Mouse (Mus musculus) limb, embryonic 12.5 days (tissue): Measurements from ENCODE around the gene Mon2. TPM values are rescaled to one million over a fixed set of nuclear protein-coding genes. Genes with fewer than 3 reads are reported as not detected.

Experiments
- ATAC-seq: fragments of 200-750 bp; cut with Nextera tagmentation; 2 replicates; pipeline ENCODE4 v1.8.0; 2017; ENCODE audit warnings: low read depth, moderate TSS enrichment; ENCODE audit not compliant: insufficient number of reproducible peaks, insufficient read depth, low FRiP score, low TSS enrichment
- H3K27ac ChIP-seq: fragments of 300-500 bp; sonication (generic); 2 replicates; pipeline ENCODE4 v1.5.1; 2016; ENCODE audit warnings: mild to moderate bottlenecking, moderate library complexity
- H3K27me3 ChIP-seq: fragments of 300-500 bp; sonication (generic); 2 replicates; pipeline ENCODE4 v1.6.1; 2016; ENCODE audit warnings: mild to moderate bottlenecking, moderate library complexity
- H3K36me3 ChIP-seq: fragments of 300-500 bp; sonication (generic); 2 replicates; pipeline ENCODE4 v1.6.1; 2016; ENCODE audit warnings: mild to moderate bottlenecking, moderate library complexity
- H3K4me1 ChIP-seq: fragments of 300-500 bp; sonication (generic); replicated peaks from 2 replicates; pipeline ENCODE4 v1.6.1; 2016
- H3K4me2 ChIP-seq: fragments of 300-500 bp; sonication (generic); 2 replicates; pipeline ENCODE4 v1.6.1; 2016; ENCODE audit warnings: mild to moderate bottlenecking, moderate library complexity
- H3K4me3 ChIP-seq: fragments of 300-500 bp; sonication (generic); replicated peaks from 2 replicates; pipeline ENCODE4 v1.5.1; 2016; ENCODE audit warnings: mild to moderate bottlenecking
- H3K9ac ChIP-seq: fragments of 300-500 bp; sonication (generic); replicated peaks from 2 replicates; pipeline ENCODE4 v1.6.1; 2016; ENCODE audit warnings: mild to moderate bottlenecking, moderate library complexity
- H3K9me3 ChIP-seq: fragments of 300-500 bp; sonication (generic); 2 replicates; pipeline ENCODE4 v1.6.1; 2016; ENCODE audit warnings: mild to moderate bottlenecking, moderate library complexity
- WGBS: fragments of 180-500 bp; shearing (Covaris S2); methylation state at CpG from one replicate; pipeline ENCODE4 v1.1.7; 2016; 5-methylcytosine and 5-hydroxymethylcytosine counted together
- polyA plus RNA-seq: library from polyadenylated mRNA; unstranded; fragments of >200 nt; fragmentation: Nextera tagmentation; extraction: Ambion mirVana; gene quantifications from 2 replicates; pipeline ENCODE4 v1.2.1, GENCODE M21; 2016

Mon2 gene
- 42.5 and 42.6 TPM in 2 replicates for polyA plus RNA-seq

DNA sequence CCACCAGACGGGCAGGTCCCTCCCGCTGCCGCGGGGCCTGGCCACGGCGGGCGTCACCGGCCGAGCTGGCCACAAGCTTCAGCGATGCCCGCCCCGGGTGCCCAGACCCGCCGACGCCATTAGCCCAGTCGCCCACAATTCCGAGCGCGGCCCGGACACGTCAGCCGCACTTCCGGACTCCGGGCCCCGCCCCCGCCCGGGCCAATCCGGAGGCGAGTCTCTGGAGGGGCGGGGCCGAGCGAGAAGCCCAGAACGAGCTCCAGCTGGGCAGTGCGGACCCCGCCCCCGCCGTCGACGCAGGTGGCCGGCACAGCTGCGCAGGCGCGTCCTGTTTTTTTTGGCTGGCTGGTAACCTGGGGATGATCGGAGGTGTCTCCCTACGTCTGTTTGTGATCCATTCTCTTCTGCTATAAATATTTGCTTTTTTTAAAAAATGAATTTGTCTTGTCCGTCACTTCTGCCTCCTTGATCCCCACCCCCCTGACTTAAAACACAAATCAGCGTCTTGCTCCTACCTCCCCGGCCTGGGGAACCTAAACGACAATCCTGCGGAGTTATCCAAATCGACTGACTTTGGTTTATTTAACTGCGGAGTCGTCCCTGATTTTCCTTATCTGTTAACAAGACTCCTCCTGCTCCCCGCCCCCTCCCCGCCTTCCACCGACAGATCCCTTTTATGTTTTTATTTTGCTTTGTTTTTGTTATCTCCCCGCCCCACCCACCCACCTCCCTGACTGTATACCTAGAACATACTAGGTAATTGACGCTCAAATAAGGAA, at the start of gene Mon2:
Mon2 (minus strand) TSS at position 261 of the 779 bp plus-strand sequence.
- Histone ChIP-seq H3K9me3 (no peaks in the 10 kb centered on the region), H3K27ac (peak within 1 kb of the TSS; percentile 80), H3K9ac (peak within 1 kb of the TSS; percentile 94), H3K4me3 (peak within 1 kb of the TSS; percentile 100), H3K27me3 (peaks cover 3% of the 10 kb centered on the region; the same call in 1 of the 2 replicates), H3K4me2 (peak within 1 kb of the TSS; percentile 76), H3K36me3 (peaks cover 18% of the 10 kb centered on the region), H3K4me1 (peaks cover 12% of the 10 kb centered on the region)
- WGBS = under 1% methylated on average over 58 of the region's 58 CpGs
- peak; percentile 98 for ATAC-seq

DNA sequence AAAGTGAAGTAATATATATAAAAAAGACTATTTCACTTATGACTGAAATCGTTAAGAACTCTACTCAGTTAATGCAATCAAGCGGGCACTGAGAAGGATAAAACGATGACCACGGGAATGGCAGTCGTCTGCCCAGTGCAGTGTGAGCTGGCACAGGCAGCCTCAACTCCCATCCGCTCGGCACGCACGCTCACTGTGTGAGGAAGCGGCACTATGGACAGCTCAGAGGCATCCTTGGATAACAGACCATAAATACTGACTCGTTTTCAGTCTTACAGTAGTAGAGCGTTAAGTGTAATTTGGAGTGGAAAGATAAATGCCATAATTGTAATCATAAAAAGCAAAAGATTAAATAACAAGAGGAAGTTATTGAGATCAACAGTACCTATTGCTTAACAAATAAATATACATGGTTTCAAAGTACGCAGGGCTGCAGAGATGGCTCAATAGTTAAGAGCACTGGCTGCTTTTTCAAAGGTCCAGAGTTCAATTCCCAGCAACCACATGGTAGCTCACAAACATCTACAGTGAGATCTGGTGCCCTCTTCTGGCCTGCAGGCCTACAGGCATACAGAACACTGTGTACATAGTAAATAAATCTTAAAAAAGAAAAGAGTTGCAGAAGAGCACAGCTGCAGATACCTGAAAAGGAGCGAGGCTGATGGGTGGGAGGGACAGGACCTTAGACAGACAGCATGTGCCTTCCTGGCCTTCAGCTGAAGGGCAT, 44.5 kb upstream of the Mon2 start:
- ATAC-seq = no peak
- H3K36me3 ChIP-seq = peaks cover 91% of the 10 kb centered on the region
- no peak overlapping the region for H3K9ac ChIP-seq

GRCm38 (mm10) chr10:123116861-123117260, 40.6 kb upstream of the Mon2 start:
- no peak overlapping the region for H3K27ac ChIP-seq
- WGBS = 82% methylated on average over 14 of the region's 14 CpGs
- H3K36me3 ChIP-seq = peaks cover 86% of the 10 kb centered on the region
- no peaks in the 10 kb centered on the region for H3K9me3 ChIP-seq
- no peaks in the 10 kb centered on the region for H3K4me1 ChIP-seq
- no peak overlapping the region for H3K4me3 ChIP-seq
- no peak for ATAC-seq
- no peaks in the 10 kb centered on the region for H3K27me3 ChIP-seq
- no peak overlapping the region for H3K9ac ChIP-seq
- H3K4me2 ChIP-seq = no peak overlapping the region

More for the DNA sequence above, 44.5 kb upstream of the Mon2 start:
- no peaks in the 10 kb centered on the region for H3K27me3 ChIP-seq
- 96% methylated on average over 14 of the region's 14 CpGs for WGBS
- H3K4me3 ChIP-seq = no peak overlapping the region
- no peaks in the 10 kb centered on the region for H3K9me3 ChIP-seq
- no peaks in the 10 kb centered on the region for H3K4me1 ChIP-seq
- H3K27ac ChIP-seq = no peak overlapping the region
- H3K4me2 ChIP-seq = no peak overlapping the region

GRCm38 (mm10) chr10:123113466-123113865, 37.2 kb upstream of the Mon2 start:
- WGBS = 97% methylated on average over 8 of the region's 8 CpGs
- H3K27me3 ChIP-seq = no peaks in the 10 kb centered on the region
- no peak overlapping the region for H3K4me2 ChIP-seq
- peaks cover 61% of the 10 kb centered on the region for H3K36me3 ChIP-seq
- ATAC-seq = no peak
- H3K4me3 ChIP-seq = no peak overlapping the region
- no peak overlapping the region for H3K27ac ChIP-seq
- no peaks in the 10 kb centered on the region for H3K9me3 ChIP-seq
- no peaks in the 10 kb centered on the region for H3K4me1 ChIP-seq
- no peak overlapping the region for H3K9ac ChIP-seq

- 93% methylated on average over 9 of the region's 9 CpGs for WGBS
- no peaks in the 10 kb centered on the region for H3K9me3 ChIP-seq
- ATAC-seq = no peak
- H3K4me3 ChIP-seq = no peak overlapping the region
- no peaks in the 10 kb centered on the region for H3K4me1 ChIP-seq
- no peak overlapping the region for H3K4me2 ChIP-seq
- no peaks in the 10 kb centered on the region for H3K27me3 ChIP-seq
- no peak overlapping the region for H3K27ac ChIP-seq
- no peak overlapping the region for H3K9ac ChIP-seq
- H3K36me3 ChIP-seq = peaks cover 54% of the 10 kb centered on the region
Measured at GRCm38 (mm10) chr10:123112787-123113168, 36.5 kb upstream of the Mon2 start.

GRCm38 (mm10) chr10:123112056-123112786, 35.9 kb upstream of the Mon2 start:
- H3K4me2 ChIP-seq = no peak overlapping the region
- 89% methylated on average over 11 of the region's 11 CpGs for WGBS
- H3K9me3 ChIP-seq = no peaks in the 10 kb centered on the region
- no peak overlapping the region for H3K4me3 ChIP-seq
- peaks cover 48% of the 10 kb centered on the region for H3K36me3 ChIP-seq
- no peak overlapping the region for H3K27ac ChIP-seq
- ATAC-seq = no peak
- no peak overlapping the region for H3K9ac ChIP-seq
- H3K4me1 ChIP-seq = no peaks in the 10 kb centered on the region
- no peaks in the 10 kb centered on the region for H3K27me3 ChIP-seq

DNA sequence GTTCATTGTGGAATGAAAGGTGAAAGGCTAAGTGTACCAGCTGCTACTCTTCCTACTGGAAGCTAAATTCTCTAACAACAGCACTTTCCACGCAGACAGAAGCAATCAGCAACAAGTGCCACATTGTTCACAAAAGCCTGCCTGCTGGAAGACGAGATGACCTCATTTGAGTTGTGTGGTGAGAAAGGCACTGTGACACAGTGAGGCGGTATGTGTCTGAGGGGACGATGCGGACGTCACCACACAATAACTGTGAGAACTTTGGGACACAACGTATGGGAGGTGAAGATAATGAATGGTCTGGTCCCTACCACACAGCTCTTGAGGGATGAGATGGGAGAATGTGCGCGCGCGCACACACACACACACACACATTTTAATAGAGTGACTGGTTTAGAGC, 34.2 kb upstream of the Mon2 start:
- H3K4me2 ChIP-seq = no peak overlapping the region
- H3K9me3 ChIP-seq = no peaks in the 10 kb centered on the region
- H3K4me3 ChIP-seq = no peak overlapping the region
- H3K27me3 ChIP-seq = no peaks in the 10 kb centered on the region
- 89% methylated on average over 11 of the region's 11 CpGs for WGBS
- no peak overlapping the region for H3K27ac ChIP-seq
- no peaks in the 10 kb centered on the region for H3K4me1 ChIP-seq
- H3K36me3 ChIP-seq = peaks cover 31% of the 10 kb centered on the region
- no peak overlapping the region for H3K9ac ChIP-seq
- no peak for ATAC-seq

GRCm38 (mm10) chr10:123108527-123108926, 32.2 kb upstream of the Mon2 start:
- Histone ChIP-seq H3K27me3 (no peaks in the 10 kb centered on the region), H3K9me3 (no peaks in the 10 kb centered on the region), H3K36me3 (peaks cover 17% of the 10 kb centered on the region; the same call in 1 of the 2 replicates), H3K4me1 (no peaks in the 10 kb centered on the region), H3K4me3 (no peak overlapping the region), H3K9ac (no peak overlapping the region), H3K4me2 (no peak overlapping the region), H3K27ac (no peak overlapping the region)
- WGBS = 73% methylated on average over 1 of the region's 1 CpGs
- no peak for ATAC-seq

DNA sequence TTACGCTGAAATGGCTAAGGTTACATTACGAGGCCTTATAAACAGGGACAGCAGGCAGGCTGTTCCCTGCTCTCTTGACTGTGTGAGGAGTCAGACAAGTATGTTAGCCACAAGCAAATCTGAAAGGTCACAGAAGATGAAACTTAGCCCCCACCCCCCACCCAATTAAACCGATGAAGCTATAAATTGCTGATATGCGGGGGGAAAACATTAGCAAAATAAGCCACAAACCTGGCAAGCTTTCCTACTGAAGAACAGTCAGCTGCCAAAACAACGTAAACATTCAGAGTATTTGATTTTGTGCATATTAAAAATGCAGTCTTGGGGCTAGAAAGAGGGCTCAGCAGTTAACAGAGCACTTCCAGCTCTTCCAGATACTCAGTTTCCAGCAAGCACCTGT, 31.8 kb upstream of the Mon2 start:
- H3K9ac ChIP-seq = no peak overlapping the region
- no peaks in the 10 kb centered on the region for H3K4me1 ChIP-seq
- no peak overlapping the region for H3K4me3 ChIP-seq
- WGBS = 86% methylated on average over 5 of the region's 5 CpGs
- no peak for ATAC-seq
- H3K27me3 ChIP-seq = no peaks in the 10 kb centered on the region
- H3K4me2 ChIP-seq = no peak overlapping the region
- H3K36me3 ChIP-seq = peaks cover 14% of the 10 kb centered on the region; the same call in 1 of the 2 replicates
- no peak overlapping the region for H3K27ac ChIP-seq
- no peaks in the 10 kb centered on the region for H3K9me3 ChIP-seq

DNA sequence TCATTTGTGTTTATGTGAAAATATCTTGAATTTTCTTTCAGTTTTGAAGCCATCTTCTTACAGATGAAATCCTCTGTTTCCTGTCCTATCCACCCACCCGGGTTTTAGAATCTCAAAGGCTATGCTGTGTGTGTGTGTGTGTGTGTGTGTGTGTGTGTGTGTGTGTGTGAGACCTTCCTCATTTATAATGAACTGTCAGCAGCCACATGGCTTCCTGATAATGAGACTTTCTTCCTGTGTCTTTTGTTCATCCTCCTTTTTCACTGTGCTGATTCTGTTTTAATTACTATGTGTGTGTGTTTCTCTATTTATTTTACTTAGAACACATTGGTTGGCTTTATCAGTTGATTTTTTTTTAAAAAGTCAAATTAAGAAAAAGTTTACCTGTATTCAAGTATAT, 25.0 kb upstream of the Mon2 start:
- no peaks in the 10 kb centered on the region for H3K27me3 ChIP-seq
- 89% methylated on average over 1 of the region's 1 CpGs for WGBS

DNA sequence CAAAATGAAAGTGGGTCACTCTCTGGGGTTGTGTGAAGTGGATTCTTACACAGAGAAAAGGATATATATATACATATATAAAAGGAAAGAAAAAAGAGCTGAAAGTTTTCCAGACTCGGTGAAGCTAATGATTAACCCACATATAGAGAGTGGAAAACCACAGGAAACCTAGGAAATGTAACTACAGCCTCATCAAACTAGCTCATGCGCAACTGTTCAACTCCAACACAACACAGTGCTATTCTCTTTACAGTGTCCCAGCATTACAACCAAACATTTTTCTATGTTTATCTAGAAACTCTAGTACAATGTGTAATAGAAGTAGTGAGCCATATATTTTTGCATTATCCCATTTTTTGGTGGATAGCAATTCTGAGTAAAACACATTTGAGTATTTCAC, 24.3 kb upstream of the Mon2 start:
- Histone ChIP-seq H3K27ac (no peak overlapping the region), H3K4me1 (no peaks in the 10 kb centered on the region), H3K4me2 (no peak overlapping the region), H3K27me3 (no peaks in the 10 kb centered on the region), H3K36me3 (no peaks in the 10 kb centered on the region), H3K9me3 (no peaks in the 10 kb centered on the region; the same call in 1 of the 2 replicates), H3K9ac (no peak overlapping the region), H3K4me3 (no peak overlapping the region)
- no peak for ATAC-seq
- WGBS = 87% methylated on average over 2 of the region's 2 CpGs

More for the DNA sequence above, 25.0 kb upstream of the Mon2 start:
- no peaks in the 10 kb centered on the region for H3K4me1 ChIP-seq
- H3K36me3 ChIP-seq = no peaks in the 10 kb centered on the region
- no peaks in the 10 kb centered on the region; the same call in 1 of the 2 replicates for H3K9me3 ChIP-seq
- H3K9ac ChIP-seq = no peak overlapping the region
- H3K27ac ChIP-seq = no peak overlapping the region
- H3K4me3 ChIP-seq = no peak overlapping the region
- H3K4me2 ChIP-seq = no peak overlapping the region
- ATAC-seq = no peak
